Mouse (Mus musculus) kidney, postnatal 25 days (tissue): ENCODE measurements around the gene Txnrd1.

Experiments used
- DNase-seq, 2 experiments: peaks; one replicate each; pipeline ENCODE4 v3.0.0; 2021; ENCODE audit warnings: mixed read lengths in 2 of 2

Gene Txnrd1

GRCm38 (mm10) chr10:82866832-82867231, 33.1 kb downstream of the Txnrd1 start:
- DNase-seq: no peak

DNA sequence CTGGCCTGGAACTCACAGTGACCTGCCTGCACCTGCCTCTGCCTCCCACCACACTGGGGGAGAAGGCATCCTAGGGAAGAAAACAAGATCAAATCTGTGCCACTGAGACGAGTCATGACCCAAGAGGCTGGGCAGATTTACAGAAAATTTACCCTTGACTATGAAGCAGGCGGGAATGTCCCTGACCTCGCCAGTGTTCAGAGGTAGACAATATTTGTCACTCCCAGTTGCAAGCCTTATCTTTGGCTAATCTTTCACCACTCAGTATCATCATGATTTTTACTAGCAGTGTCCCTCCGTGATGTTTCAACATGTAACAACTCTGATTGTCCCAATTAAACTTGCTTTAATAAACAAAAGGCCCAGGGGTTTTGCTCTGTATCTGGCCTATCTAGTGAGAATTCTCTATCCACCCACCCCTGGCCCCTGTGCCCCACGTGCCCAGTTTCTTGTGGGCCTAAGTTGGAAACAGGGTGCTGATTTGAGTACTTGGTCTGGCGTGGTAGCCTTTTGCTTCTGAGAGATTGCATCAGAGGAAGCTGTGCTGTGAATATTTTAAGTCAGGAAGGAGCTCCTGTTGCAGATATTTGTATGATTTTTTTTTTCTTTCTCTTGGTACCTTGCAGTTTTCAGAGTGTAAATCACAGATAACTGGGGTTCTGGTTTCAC, 34.8 kb downstream of the Txnrd1 start:
- DNase-seq: peak in 1 of 2 experiments; percentile 27

GRCm38 (mm10) chr10:82875446-82875845, 41.7 kb downstream of the Txnrd1 start:
- no peak for DNase-seq

DNA sequence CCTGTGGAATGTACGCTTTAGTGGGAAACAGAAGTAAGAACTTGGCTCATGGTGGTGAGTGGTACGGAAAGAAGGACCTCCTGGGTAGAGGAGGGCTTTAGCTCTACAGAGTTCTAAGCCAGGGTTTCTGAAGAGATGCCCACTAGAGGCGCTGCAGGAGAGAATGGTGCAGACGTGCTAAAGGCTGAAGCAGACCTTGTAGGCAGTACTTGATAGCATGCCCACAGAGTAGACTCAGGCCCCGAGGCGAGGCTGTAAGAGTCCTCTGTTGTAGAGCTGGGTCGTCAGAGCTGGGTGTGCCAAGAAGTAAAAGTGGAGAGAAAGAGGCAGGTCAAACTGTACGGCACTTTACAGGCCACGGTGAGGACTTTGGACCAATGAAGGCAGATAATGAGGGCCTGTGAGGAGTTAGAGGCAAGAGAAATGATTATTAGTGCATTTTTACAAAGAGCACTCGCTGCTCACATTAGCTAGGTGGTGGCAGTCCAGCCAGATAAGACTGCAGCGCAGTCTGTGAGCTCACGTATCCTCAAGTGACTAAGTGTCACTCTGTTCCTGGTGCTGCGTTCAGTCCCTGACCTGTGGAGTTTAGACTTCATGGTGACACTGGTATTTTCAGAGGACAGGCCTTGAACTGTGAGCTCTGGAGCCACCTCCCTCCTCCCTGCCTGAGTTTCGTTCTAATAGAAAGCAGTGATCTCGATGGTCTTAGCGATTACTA, 42.5 kb downstream of the Txnrd1 start:
- peak; percentile 68 to 70 for DNase-seq

DNA sequence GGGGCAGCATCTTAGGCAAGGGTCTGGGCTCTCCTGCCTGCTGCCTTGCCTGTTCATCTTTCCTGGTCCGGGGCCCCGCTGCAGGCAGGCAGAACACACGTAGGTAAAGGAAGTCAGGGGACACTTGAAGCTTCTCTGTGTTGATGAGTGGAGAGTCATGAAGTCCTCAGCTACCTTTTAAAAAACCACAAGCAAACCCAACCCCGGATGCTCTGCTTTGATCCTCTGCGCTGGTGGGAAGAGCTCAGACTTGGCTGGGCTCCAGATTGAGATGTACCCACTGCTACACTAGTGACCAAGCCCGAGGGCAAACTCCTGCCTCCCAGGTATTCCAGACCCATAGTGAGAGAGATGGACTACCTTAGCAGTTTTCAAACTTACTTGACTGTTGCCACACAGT, 53.6 kb downstream of the Txnrd1 start:
- no peak for DNase-seq

- DNase-seq: no peak
These were observed 54.8 kb downstream of the Txnrd1 start for GRCm38 (mm10) chr10:82888576-82888975.

- DNase-seq: peak; percentile 88 to 92
These were observed 55.8 kb downstream of the Txnrd1 start for GRCm38 (mm10) chr10:82889447-82889973.

GRCm38 (mm10) chr10:82890936-82891335, 57.2 kb downstream of the Txnrd1 start:
- DNase-seq: no peak

GRCm38 (mm10) chr10:82891427-82891826, 57.7 kb downstream of the Txnrd1 start:
- DNase-seq: peak in 1 of 2 experiments; percentile 31

DNA sequence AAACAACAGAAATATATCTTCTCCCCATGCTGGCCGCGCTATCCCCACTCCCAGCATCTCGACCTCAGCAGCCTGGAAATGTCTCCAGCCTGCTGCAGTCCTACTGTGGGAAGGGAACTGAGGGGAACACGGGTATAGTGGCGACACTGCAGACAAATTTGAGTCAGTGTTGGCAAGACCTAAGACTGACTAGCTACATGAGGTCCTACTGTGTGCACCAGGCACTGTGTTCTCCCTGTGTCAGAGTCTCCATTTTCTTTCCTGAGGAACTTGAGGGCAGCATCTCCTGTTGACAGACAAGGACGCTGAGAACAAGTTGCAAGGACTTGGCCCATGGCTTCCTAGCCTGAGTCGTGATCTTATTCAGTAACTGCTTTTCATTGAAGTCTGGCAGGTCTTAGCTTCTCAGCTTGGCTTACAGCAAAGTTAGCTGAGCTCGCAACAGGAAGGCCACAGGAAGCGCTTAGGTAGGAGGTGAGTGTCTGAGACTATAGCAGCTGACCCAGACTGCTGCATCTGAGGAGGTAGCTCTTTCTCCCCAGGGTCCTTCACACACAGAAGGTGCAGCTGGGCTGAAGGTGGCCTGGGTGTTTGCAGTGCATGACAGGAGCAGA, 58.8 kb downstream of the Txnrd1 start:
- no peak for DNase-seq

DNA sequence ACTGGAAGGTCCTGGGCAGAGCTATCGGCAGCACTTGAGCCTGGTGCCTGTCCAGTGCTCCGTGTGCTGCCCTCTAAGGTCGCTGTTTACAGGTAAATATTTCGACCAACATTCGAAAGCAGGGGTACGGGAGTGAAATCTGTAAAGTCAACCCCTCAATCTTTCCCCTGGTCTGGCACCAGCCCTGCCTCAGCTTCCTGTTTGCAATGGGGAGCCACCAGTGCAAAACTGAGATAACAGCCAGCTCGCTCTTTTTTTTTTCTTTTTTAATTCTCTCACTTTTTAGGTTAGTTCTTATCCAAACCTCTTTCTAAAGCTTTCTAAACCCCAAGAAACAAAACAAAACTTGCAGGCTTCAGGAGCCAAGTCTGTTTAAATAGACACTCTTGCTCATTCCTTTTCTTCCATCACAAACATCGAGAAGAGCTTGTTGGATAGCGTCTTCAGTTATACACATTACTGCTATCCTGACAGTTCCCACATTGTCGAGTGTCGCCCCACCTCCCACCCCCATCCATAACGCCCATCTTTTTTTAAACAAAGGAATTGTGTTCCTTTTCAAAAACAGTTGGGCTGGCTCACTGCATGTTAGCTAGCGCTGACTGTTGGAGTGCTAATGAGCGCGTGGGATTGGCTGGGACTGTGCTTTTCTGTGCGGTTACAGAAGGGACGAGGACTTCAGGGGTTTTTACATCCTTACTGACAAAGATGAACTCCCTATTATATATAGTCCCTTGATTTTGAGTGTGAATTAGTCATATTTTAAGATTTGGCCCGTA, 60.3 kb downstream of the Txnrd1 start:
- no peak for DNase-seq

GRCm38 (mm10) chr10:82897936-82898335, 64.2 kb downstream of the Txnrd1 start:
- no peak for DNase-seq

GRCm38 (mm10) chr10:82898893-82899292, 65.1 kb downstream of the Txnrd1 start:
- DNase-seq: no peak

DNA sequence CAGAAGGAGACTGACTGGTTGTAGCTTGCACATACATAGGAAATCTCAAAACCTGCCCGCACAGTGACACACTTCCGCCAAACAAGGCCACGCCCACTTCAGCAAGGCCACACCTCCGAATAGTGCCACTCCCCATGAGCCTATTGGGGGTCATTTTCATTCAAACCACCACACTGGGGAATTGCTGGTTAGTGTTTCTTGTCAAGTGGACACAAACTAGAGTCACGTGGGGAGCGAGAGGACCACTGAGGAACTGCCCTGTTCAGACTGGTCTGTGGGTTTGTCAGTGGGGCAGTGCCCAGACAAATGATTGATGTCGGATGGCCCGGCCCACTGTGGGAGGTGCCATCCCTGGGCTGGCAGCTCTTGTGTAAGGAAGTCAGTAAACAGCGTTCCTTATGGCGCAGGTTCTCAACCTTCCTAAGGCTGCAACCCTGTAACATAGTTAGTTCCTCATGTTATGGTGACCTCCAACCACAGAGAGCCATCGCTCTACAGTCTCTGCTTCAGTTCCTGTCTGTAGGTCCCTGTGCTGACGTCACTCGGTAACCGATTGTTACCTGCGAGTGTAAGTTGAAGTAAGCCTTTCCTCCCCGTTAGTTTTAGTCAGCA, 66.2 kb downstream of the Txnrd1 start:
- no peak for DNase-seq

- no peak for DNase-seq
These were observed 66.8 kb downstream of the Txnrd1 start for GRCm38 (mm10) chr10:82900546-82900945.

DNA sequence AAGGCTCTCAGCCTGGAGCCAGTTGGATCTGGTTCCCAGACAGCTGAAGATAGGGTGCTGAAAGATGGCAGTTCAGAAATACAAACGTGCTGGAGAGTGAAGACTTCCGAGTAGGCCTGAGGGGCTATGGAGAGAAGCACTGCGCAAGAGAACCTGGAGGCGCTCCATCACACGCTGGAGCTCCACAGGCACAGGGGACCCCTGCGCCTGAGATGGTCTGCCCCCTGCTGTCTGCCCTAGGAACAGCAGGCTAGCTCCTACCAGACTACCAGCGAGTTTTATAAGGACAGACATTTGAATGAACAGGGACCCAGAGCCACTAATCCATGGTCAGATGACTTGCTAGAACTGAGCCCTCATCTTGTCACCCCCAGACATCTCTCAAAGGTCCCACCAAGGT, 67.7 kb downstream of the Txnrd1 start:
- DNase-seq: peak; percentile 87 to 90

DNA sequence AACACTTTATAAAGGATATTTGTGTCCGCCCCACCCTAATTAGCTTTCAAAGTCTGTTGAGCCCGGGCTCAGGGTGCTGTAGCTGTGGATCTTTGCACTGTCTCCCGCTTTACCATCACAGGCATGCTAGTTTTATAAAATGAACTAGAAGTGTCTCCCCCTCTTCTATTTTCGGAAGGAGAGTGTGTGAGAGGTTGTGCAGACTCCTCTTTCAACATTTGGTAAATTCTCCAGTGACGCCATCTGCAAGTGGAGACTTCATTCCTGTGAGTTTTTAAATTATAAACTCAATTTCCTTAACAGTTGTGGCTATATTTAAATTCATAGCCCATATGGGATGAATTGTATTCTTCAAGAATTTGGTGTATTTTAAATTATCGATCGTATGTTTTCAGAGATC, 74.8 kb downstream of the Txnrd1 start:
- no peak for DNase-seq

DNA sequence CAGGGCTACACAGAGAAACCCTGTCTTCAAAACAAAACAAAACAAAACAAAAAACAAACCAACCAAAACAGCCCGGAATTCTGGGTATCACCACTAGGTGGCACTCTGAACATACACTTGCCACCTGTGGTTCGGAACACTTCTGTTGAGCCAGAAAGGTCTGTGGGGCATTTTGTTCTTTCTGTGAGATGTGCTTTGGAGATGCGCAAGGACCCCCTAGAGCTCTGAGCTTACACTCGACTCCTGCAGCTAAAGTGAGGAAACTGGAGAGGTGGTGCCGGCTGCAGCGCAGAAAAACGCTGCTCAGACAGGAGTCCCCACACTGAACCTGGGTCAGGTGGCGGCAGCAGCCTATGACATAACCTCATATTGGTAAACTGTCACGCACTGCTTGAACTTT, 75.6 kb downstream of the Txnrd1 start:
- DNase-seq: peak; percentile 52 to 85

- peak in 1 of 2 experiments; percentile 23 for DNase-seq
These were observed 76.4 kb downstream of the Txnrd1 start for GRCm38 (mm10) chr10:82910198-82910597.

DNA sequence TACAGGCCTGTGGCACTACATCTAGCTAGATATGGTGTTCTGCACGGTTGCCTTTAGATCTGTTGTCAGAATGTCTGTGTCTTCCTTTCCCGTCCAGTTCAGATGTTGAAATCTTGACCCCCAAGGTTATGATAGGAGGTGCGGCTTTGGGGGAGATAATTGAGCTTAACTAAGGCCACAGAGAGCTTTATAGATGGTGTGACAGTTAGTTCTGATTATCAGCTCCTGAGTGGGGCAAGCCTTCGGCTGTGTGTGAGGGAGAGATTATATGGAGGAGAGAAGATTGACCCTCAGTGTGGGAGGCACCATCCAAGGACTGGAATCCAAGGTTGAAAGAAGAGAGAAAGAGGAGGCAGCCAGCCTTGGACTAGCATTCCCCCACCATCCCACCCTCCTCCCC, 79.5 kb downstream of the Txnrd1 start:
- DNase-seq: no peak

DNA sequence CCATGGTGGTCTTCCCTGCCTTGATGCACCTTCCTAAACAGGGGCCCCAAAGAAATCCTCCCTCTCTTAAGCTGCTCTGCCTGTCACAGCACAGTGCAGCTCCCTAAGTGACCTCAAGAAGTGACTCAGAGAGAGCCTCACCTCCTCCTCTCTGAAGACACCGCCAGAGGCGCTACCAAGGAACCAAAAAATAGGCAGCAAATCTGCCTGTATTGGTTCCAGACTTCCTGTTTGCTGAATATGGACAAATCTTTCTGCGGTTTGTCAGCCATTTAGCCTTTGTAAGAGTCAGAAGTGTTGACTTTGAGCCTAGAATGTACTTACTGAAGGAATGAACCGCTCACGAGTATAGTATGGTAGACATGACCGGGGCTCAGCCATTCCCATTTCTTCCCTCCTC, 80.0 kb downstream of the Txnrd1 start:
- DNase-seq: no peak

DNA sequence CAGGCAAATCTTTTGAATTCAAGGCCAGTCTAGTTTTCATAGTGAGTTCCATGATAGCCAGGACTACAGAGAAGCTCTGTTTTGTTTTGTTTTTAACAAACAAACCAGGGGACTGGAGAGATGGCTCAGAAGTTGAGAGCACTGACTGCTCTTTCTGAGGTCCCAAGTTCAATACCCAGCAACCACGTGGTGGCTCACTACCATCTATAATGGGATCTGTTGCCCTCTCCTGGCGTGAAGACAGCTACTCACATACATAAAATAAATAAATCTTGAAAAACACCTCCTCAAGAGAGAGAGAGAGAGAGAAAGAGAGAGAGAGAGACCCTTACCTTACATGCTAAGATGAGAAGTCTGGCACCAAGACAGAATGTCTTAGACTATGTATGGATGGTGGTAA, 84.9 kb downstream of the Txnrd1 start:
- no peak for DNase-seq
